Mouse (Mus musculus) kidney, postnatal 4 days (tissue): ENCODE measurements around the gene 2210408I21Rik.
"Not testable (repeated sequence)": the region's sequence is repeated elsewhere in the genome, so short reads cannot be mapped to it uniquely, and the experiment has no call there.

Experiments
- DNase-seq, 2 experiments: peaks; one replicate each; pipeline ENCODE4 v3.0.0; 2021; ENCODE audit warnings: mixed read lengths in 2 of 2

Gene 2210408I21Rik

GRCm38 (mm10) chr13:77134931-77135620 is at the start of gene 2210408I21Rik, which contains the start of gene Slf1:
Gene 2210408I21Rik (plus strand): TSS chr13:77135540.
Gene Slf1 (minus strand): TSS chr13:77135473.
- peak; percentile 91 to 94 for DNase-seq

DNA sequence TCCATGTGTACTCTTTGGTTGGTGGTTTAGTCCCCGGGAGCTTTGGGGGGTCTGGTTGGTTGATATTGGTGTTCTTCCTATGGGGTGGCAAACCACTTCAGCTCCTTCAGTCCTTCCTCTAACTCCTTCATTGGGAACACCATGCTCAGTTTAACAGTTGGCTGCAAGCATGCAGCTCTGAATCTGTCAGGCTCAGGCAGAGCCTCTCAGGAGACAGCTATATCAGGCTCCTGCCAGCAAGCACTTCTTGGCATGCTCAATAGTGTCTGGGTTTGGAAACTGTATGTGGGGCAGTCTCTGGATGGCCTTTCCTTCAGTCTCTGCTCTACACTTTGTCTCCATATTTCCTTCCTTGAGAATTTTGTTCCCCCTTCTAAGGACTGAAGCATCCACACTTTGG is 42.5 kb upstream of the 2210408I21Rik start:
- DNase-seq, result not testable (repeated sequence)

GRCm38 (mm10) chr13:77107734-77108133 is 27.6 kb upstream of the 2210408I21Rik start:
- DNase-seq, result no peak

GRCm38 (mm10) chr13:77118695-77119094 is 16.6 kb upstream of the 2210408I21Rik start:
- no peak for DNase-seq

DNA sequence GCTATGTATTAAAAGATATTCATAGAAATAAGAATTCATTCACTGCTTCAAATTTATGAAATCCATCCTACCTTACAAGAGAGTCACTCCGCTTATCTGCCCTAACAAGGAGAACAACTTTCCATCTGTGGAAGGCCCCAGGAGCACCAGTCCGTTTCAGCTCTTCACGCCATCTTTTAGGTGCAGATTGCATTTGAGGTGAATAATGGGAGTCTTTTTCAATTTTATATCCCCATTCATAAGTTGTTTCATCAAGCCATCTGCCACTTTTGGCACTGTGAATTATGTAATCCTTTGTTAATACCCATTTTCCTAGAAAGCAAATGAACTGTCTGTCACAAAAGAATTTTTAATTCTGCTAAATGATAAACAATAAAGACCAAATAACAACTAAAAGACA is 10.2 kb upstream of the 2210408I21Rik start:
- DNase-seq, result no peak

DNA sequence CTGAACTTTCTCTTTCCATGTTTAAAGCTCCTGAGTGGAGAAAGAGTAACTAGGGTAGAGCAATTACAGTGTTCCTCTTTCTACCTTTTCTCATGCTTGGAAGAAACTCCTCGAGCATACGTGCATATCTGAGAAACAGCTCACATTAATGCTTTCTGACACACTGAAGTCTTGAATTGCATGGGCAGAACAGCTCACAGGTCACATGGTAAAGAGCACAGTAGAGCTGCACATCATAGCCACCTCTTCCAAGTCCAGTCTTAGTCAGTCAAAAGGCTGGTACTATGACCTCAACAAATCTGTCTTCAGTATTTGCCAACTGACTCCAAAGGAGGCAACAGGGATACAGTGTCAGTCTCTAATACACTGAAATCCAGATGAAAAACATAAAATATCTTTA is 7.1 kb upstream of the 2210408I21Rik start:
- no peak for DNase-seq

DNA sequence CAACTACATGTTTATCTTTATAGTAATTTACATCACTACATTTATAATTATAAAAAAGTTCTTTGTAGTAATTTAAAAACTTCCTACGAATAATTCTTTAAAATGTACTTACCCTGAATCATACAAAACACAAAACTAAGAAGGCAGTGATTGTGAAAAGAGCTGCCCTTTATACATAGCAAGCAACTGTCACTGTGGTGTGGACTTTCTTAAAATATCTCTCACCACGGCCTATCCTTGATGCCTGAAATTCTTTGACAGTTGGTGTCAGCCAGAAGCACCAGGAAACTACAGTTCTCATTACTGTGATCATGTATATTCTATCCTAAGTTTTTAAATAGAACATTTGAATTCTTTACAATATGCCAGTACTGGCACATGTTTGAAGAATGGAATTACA is 4.2 kb upstream of the 2210408I21Rik start:
- DNase-seq, result no peak

DNA sequence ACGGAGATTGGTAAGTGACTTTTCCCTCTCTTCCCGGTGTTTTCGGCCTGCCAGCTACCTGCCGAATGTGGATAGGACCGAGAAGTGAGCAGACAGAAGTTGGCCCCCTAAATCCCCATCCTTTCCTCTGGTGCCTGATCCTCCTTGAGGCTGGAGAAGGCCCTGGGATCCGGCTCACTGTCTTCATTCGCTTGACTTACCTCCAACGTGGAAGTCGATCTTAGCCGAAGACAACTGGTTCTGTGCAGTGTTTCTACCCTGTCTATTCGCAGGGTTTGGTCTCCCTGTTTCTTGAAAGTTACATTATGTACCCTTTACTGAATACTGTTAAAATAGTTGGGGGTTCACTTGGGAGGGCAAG is 261 bp downstream of the 2210408I21Rik start:
- no peak for DNase-seq

DNA sequence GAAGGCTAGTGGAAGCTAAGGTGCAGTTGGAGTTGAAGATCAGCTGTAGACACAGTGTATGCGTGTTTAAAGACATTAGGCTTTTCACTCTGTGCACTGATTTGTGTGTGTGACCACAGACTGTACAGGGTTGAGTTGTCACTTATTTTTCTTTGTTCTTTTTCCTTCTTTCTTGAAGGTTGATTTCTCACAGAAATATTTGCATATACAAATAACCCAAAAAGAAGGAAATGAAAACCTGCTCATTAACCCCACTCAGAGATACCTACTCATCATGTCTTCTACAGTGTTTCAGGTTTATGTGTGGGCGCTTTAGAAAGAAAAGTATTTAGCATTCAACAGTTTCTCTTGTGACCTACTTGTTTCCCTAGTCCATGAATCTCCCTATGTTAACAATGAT is 5.5 kb downstream of the 2210408I21Rik start:
- DNase-seq, result no peak

- DNase-seq, result no peak
Observed at GRCm38 (mm10) chr13:77177931-77178330, 42.6 kb downstream of the 2210408I21Rik start.

DNA sequence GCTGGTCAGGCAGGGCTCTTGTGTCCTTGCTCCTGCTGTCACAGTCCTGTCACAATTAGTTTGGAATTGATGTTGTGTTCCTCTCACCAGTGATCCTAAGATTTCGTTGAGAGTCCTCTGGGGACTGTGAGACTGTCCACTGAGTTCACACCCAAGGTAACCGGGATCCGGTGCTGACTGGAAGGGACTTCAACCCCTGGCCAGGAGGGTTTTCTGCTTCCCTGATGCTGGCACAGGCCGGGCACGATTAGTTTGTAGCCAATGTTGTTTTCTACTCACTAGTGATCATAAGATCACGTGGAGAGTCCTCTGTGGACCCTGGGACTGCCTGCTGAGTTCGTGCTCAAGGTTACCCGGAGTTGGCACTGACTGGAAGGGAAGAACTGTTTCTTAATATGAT is 55.3 kb downstream of the 2210408I21Rik start:
- no peak for DNase-seq

GRCm38 (mm10) chr13:77192201-77192600 is 56.9 kb downstream of the 2210408I21Rik start:
- DNase-seq, result no peak

GRCm38 (mm10) chr13:77208764-77209418 is 73.6 kb downstream of the 2210408I21Rik start:
- DNase-seq, result no peak

DNA sequence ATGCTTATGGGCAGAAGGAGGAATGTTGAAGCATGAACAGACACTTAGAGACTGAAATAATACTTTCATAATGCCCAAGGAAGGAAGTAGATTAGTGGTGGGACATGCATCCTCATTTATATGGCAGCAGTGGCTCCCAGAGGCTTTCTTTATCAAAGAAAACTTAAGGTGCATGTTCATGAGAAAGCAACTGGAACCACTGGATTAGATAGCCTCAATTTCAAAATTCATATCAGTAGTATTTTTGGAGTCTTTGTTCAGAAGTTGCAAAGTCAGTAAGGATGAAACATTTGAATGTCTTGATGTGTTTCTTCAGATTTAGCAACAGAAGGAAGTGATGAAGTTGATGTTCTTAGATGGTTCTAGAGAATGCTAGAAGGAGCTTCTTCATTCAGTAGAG is 77.9 kb downstream of the 2210408I21Rik start:
- no peak for DNase-seq

DNA sequence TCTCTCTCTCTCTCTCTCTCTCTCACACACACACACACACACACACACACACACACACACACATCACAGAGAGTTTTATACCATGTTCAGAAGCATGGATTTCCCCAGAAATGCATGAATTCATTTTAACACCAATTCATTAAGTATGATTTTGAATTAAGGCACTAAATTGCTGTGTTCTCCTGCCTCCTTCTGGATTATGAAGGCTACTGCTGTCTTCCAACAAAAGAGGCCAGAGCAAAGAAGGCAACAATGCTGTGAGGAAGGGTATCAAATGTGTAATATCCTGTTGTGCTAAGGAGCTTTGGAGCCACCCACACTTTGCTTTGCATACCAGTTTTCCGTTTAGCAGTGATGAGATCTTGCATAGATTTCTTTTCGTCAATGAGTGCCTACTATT is 80.1 kb downstream of the 2210408I21Rik start:
- no peak for DNase-seq

DNA sequence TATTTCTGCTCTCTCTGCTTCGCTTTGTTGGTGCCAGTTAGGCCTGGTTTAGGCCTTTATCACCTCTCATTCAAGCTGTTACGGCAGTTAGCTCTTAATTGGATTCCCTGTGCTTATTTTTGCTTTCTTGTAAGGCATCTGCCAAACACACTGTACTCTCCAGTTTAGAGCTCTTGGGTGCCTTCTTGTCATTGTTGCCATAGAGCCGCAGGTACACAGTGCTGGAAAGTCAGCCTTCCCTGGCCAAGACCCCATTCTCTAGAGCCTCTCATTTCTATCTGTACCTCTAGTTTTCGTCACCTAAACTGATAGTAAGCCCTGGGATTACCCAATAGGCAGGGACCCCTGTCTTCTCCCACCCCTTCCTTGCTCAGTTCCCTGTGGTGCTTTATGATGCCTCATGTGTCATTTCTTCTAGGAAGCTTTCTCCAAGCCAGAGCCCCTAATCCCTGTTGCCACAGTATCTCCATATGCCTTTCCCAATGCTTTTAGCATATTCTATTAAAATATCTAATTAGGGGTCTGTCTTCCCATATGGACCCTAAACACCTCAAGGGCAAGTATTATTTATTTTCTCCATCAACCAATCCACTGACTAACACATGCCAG is 82.4 kb downstream of the 2210408I21Rik start:
- DNase-seq, result no peak

GRCm38 (mm10) chr13:77221072-77221471 is 85.7 kb downstream of the 2210408I21Rik start:
- no peak for DNase-seq

DNA sequence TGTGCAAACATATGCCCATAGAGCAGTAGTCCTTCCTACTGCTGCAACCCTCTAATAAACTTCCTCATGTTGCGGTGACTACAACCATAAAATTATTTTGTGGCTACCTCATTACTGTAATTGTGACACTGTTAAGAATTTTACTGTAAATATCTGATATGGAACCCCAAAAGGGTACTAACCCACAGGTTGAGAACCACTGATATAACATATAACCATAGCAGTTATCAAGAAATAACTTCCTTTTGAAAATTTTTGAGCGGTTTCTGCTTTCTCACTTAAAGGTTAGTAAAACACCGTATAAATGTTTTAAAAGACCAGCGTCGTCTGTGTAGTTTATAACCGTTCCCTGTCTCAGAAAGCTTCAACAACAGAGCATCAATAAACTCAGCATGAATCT is 121.2 kb downstream of the 2210408I21Rik start:
- DNase-seq, result no peak

DNA sequence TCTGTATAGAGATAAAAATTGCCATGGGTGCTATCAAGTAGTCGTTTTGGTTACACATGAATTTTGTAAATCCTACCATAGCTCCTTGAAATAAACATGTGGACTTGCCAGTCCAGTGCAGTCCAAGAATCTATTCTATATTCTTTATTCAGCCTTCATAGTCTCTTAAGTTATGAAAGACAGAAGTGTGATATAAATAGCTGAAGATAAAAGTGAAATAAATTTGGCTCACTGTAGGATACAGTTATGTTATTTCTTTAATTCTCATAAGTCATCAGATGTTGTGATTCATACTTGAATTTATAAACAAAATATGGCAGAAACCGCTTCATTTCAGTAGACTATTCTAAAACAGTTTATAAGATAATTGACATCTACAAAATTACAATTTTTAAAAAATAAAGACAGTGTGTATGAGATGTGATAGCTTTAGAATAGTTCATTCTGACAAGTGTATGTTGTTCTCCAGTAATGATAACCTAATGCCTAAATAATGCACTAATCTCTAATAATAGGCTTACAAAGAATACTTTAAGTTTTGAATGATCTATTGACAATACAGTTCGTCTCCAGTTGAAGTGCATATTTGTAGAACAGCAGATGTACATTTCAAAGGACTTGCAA is 127.5 kb downstream of the 2210408I21Rik start:
- no peak for DNase-seq

GRCm38 (mm10) chr13:77263400-77264179 is 128.2 kb downstream of the 2210408I21Rik start:
- no peak for DNase-seq

GRCm38 (mm10) chr13:77264481-77264880 is 129.1 kb downstream of the 2210408I21Rik start:
- no peak for DNase-seq

GRCm38 (mm10) chr13:77275172-77275747 is 139.9 kb downstream of the 2210408I21Rik start:
- no peak for DNase-seq
